Mouse (Mus musculus) ovary, postnatal 10 days (tissue): Measurements from ENCODE around the gene Car14.
"Not testable (repeated sequence)": the region's sequence is repeated elsewhere in the genome, so short reads cannot be mapped to it uniquely, and the experiment has no call there.

Experiments
- DNase-seq: peaks from one replicate; pipeline ENCODE4 v3.0.0; 2022; ENCODE audit warnings: low spot score

The Car14 gene

DNA sequence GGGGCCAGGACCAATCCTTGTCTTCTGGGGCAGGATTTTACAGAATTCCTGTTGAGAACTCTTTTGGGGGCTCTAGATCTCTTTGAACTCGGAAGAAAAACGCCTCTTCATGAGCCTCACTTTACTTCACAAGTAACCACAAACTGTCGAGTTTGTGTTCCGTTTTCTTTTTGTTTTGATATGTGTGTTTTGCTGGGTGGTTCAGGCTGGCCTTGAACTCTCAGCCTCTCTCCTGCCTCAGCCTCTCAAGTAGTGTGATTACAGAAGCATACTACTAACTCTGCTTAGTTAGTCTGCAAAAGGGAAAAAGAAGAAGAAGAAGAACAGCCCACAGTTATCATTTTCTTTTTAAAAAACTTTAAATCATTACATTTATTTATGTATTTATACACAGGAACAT, 19.7 kb upstream of the Car14 start:
- no peak for DNase-seq

DNA sequence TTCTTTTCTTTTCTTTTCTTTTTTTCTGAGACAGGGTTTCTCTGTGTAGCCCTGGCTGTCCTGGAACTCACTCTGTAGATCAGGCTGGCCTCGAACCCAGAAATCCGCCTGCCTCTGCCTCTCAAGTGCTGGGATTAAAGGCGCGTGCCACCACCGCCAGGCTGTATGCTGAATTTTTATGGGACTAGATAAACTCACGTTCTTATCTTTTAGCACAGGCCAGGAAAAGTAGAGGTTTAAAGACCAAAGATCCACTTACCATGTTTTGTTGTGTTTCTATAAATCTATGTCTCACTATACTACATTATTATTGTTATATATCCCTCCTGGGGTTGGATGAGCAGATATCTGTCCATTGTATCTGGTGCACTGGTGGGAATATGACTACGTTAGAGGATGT, 18.9 kb upstream of the Car14 start:
- not testable (repeated sequence) for DNase-seq

DNA sequence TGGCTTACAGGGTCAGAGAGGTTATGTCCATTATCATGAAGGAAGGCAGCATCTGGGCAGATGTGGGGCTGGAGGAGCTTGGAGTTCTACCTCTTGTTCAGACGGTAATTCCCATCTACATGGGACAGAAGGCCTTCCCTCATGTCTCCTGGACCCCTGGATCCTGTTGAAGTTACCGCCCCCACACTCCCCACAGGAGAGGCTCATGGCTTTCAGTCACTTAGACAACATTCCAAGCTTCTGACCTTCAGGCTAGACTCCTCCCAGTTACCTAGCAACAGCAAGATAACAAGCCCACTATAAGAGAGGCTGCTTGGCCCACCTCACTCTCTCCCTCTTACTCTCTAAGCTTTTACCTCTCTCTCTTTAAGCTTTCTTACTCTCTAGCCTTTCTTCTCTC, 16.0 kb upstream of the Car14 start:
- DNase-seq, result not testable (repeated sequence)

DNA sequence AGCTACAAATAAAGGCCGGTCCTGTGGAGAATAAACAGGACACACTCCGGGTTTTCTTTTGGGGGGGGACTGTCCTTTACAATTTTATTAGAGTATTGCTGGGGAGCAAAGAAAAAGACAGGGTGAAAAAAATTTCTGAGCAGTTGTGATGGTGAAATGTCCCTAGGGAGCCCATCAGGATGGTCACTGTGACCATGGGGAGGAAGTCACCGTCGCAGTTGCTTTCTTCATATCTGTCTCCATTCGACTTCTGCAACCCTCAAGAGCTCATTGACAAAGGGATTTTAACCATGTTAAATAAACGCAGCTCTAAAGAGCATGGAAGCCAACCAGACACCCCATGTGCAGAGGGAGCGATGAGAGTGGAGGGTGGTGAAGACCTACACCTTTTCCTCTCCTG, 12.3 kb upstream of the Car14 start:
- DNase-seq, result no peak

DNA sequence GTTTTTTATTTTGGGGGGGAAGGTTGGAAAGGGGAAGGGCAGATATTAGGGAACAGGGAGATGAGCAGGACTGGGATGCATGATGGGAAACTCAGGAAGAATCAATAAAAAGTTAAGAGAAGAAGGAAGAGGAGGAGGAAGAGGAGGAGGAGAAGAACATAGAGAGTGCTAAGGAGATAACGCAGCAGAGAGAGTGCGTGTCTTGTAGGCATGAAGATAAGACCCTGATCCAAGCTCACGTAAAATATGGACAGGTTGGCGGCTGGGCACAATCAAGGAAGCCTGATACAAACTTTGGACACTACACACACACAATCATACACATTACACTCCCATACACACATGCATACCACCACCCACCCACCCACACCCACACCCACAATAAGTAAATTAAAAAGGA, 10.2 kb upstream of the Car14 start:
- no peak for DNase-seq

DNA sequence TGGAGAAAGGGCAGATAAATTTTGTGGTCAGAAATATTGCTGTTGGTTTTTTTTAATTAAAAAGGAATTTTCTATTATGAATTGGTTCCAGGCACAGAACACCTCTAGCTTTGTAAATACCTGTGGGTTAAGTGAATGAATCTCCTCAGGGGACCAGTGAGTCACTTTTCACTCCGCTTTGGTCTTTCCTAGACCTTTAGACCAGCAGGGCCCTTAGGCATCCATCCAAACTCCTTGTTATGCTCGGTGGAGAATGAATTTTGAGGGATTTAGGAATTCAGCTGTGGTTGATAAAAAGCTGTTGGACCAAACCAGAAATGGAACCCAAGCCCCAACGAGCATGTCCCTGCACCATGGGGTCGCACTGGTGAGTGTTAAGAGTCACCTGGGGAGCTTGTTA, 3.1 kb upstream of the Car14 start:
- no peak for DNase-seq

DNA sequence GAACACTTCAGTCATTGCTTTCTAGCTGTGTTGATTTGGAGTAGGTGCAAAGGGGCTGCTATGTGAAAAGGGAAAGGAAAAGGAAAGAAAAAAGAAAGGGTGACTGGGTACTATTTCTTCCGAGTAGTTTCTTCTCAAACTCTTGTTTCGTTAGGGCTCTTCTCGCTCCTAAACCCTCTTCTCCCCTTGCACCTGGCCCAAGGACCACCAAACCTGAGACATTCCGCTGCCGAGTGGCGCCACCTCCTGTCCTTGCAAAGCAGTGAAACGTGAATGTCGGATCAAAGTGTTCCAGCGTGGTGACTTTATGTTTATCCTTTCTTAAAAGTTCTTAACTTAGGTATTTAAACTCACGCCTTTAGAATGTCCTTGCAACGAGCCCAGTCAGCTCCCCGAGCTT, 2.4 kb upstream of the Car14 start:
- DNase-seq, result no peak

DNA sequence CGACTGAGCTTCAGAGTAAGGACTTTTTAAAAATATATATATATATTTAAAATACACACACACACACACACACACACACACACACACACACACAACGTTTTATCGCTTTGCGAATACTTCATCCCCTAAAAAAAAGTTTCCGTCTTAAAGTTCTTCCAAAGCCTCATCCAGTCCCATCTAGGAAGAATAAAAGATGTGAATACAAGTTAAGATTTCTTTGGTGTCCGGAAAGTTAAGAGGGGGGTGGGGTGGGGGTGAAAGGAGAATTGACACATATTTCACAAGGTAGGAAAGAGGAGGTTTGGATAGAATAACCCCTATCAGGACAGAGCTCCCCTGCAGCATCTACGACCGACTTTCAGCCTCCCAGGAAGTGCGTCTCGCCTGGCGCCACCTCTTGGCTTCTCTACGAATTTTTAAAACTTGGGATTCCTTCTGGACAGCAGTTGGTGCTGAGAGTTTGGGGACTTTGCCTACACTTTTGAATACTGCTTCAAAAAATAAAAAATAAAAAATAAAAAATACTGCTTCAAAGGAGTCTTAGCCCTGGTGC, 1.5 kb upstream of the Car14 start:
- no peak for DNase-seq

DNA sequence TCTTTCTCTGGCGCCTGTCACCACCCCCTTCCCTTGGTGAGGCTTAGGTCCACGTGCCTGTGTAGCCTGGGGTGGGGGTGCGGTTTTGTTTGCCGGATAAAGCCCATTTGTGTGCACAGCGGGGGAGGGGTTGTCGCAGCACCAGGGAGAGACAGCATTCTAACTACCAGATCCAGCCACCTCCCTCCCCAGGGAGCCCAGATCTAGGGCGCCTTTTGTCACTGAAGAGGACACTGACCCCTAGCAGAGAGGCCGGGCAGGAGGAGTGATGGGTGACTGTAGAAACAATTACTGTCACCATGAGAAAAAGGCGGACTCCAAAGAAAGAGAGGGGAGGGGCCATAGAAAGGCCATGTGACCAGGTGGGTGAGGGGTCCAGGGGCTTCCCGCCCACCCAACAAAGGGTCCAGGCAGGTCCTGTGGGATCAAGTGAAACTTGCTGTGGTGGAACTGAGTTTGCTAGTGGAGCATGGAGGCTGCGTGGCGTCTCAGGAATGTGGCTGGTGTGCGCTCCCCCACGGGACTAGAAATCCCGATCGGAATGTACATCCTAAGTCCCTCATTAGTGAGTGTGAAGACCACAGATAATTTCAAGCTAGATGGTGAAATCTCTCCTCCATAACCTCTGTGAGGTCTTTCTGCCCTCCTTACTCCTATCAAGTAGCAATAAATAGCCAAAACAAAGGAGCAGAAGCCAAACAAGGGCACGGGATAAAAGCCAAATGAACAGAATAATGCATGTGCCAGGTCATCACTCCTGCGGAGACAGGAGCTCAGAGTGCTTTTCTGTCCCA, 852 bp upstream of the Car14 start:
- DNase-seq, result no peak

DNA sequence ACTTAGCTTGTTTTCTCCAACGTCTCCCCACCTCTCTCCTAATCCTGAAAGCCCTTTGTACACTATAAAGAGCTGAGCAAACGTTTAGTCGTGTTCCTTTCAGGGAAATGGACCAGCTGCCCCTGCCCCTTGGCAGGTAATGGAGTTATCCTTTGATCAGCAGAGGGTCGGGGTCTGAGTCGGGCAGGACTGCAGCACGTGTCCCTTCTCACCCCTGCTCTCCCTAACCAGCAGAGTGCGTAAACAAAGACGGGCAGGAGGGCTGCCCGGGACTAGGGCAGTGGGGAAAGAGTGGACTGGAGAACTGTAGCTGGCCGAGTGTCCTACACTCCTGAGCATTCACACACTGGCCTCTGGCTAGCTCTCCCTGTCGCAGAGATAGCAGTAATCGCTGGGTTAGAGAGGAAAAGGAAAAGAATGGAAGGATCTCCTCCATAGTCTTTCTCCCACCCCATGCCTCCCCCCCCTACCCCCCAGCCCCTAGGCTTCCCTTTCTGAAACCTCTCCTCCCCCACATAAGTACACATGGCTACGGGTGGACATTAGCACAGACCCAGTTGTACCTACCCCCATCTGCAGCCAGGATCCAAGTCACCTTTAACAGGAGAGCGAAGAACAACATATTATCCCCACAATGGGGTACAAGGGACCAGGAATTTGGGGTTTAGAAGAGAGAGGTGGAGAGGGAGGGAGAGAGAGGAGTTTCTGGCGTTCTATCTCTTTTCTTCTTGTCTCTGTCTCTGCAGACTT, 563 bp downstream of the Car14 start:
- no peak for DNase-seq

DNA sequence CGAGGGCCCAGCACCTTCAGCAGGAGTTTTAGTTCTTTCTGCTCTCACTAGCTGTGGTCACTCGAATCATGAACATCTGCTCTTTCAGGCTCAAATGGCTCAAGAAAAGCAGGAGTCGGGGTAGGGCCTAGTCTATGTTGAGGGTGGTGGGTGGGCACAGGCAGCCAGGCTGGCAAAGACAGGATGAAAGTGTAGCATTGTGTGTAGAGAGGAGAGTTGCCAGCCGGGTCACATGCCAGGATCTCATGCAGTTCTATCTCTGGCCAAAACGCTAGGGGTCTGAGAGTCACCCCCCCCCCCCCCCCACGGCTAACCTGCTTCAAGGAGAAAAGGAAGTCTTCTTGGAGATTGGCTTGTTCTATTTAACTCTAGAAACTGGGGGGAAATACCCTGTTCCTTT, 1.8 kb downstream of the Car14 start:
- no peak for DNase-seq

DNA sequence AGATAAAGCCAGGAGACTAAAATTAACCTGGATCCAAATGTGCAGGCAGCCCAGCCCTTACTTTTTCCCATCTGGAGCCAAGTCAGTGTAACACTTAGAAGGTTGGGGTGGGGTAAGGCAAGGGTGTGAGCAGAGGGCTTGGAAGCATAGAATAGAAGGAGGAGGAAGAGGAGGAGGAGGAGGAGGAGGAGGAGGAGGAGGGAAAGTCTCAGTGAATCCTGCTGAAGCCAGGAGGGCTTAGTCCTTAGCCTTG, 2.2 kb downstream of the Car14 start:
- DNase-seq, result no peak

DNA sequence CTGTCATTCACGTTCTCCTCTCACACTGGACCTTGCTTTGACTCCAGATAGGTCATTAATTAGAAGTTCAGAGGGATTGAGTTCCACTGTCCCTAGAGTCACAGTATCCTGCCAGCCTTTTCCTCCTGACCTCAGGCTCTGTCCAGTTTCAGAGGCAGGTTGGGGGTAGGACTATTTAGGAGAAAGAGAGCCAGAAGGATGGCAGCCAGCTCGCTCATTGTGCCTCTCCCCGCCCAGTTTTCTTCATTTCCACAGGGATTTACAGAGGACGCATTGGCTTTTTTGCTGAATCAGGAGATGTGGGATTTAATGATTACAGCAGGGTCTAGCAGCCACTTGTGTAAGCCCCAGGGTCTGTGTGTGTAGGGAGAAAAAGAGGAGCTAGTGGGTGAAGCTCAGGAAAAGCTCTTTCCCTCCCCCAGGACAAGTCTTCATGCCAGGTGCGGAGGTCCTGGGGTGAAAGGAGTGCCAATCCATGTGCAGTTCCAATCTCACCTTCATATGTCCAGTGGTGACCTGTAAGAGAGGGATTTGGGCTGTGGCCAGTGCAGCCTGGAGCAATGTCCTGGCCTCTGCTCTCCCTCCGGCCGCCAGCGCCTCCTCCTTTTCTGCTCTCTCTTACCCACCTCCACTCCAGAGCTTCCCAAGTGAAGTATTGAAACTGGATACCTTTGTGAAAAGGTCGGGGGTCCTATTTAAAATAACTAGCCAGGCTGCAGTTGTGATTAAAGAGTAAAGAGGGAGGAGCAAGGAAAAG, 2.7 kb downstream of the Car14 start:
- no peak for DNase-seq

DNA sequence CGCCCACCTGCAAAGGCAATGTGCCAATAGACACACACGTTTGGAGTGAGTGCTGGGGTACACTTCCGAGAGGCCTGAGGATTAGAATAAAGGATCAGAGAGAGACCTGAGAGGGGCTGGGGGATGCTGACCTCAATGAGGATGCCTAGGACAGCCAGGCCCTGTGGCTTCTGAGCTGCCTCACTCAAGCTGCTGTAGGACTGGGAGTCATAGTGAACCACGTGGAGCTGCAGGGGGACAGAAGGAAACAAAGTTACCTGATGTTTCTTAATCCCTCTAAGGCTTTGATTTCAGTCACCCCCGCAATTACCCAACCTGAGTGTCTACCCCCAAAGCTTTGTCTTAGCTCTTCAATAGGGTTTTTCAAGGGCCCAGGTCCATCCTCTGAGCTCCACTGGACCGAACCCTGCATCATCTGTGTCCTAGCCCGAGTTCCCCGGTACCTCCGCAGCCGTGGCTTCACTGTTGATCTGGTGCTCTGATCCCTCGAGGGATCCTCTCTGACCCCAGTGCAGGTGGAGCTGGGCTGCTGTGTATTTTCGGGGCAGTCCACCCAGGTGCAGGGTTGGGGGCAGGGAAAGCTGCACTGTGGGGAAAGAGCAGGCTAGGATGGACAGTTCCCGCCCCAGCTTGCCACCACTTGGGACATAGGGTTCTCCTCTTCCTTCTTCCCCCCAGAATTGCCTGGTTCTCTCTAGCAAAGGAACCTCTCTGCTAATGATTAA, 4.5 kb downstream of the Car14 start:
- DNase-seq, result no peak

DNA sequence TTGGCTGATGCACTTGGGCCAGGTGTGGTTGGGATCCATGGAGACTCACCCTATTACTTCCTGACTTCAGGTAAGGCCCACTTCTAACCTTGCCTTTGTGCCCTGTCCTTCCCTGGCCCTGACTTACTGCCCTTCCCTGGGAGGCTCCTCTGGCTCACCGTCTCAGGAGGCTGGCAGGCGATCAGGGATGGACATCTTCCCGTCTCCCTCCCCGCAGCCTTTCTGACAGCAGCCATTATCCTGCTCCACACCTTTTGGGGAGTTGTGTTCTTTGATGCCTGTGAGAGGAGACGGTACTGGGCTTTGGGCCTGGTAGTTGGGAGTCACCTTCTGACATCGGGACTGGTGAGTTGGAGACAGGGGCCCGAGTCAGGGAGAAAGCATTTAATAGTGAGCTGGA, 9.0 kb downstream of the Car14 start:
- DNase-seq, result not testable (repeated sequence)

DNA sequence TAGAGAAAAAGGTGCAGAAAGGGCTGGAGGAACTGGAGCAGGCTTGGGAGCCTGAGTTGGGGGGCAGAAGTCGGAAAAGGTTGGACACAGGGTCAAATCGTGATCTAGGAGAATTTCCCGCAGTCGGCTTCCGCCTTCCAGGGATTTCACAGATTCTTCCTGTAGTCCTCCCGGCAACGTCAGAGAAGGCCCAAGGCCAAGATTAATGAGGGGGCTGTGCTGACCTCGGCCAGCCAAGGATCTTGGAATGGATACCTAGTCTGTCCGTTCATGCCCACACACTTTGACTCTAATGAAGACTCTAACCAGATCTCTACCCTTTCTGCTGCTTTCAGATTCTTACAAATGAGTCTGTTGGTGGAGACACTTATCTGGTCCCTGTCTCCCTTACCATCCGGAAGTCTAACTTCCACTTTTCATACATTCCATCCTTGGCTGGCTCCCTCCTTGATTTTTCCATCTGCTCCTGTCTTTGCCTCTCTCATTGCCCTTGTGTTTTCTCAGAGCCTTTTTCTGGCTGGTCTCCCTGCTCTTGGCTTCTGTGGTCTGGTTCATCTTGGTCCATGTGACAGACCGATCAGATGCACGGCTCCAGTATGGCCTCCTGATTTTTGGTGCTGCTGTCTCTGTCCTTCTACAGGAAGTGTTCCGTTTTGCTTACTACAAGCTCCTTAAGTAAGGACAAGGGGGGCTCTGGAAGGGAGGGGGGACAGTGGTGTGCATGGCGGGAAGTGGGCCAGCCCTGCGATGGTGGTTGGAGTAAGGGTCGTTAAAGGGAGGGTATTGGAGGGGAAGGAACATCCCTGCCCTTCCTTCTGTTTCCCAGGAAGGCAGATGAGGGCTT, 10.0 kb downstream of the Car14 start:
- no peak for DNase-seq

DNA sequence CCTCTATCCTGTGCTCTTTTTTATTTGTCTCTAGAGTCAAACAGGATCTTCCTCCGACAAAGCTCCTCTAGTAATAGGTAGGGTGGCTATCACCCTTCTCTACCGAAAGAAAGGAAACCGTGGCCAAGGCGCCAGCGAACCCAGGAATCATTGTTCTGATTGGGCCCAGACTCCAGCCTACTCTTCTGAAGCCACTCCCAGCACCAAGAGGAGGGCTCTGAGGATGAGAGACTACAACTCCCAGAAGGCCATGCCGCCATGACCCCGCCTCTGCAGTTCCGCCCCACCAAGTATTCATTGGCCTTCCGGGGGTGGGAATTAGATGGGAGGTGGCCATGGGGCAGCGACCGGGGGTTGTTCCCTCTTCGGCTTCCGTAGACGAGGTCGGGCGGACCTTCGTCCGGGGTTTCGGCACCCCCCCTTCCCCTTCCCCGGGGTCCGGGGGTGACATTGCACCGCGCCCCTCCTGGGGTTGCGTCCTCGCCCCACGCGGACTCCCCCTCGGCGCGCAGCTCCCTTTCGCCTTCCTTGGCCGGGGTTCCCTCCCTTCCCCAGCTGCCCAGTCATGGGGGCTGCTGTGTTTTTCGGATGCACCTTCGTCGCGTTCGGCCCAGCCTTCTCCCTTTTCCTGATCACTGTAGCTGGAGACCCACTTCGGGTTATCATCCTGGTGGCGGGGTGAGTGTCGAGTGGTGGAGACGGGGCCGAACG, 10.7 kb downstream of the Car14 start, which contains the start of gene Aph1a:
TSS of gene Aph1a (plus strand) at position 364 of the 711 bp plus-strand sequence.
- peak; percentile 70 for DNase-seq

DNA sequence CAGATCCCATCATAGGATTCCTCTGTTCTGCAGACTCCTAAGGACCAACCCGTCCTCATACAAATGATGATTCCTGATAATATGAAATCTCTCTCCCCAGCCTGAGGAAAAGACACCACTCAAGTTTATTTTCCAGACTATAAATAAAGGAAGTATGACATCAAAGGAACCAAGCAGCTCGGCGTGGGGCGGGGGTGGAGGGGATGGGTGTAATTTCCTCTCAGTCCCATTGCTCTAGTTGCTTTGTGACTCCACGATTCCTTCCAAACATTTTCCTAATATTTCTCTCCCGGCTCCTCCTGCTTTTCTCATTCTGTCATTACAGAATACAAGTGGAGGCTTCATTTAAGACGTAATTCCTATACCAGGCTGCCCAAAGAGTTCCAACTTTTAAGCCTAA, 11.4 kb downstream of the Car14 start:
- DNase-seq, result no peak

DNA sequence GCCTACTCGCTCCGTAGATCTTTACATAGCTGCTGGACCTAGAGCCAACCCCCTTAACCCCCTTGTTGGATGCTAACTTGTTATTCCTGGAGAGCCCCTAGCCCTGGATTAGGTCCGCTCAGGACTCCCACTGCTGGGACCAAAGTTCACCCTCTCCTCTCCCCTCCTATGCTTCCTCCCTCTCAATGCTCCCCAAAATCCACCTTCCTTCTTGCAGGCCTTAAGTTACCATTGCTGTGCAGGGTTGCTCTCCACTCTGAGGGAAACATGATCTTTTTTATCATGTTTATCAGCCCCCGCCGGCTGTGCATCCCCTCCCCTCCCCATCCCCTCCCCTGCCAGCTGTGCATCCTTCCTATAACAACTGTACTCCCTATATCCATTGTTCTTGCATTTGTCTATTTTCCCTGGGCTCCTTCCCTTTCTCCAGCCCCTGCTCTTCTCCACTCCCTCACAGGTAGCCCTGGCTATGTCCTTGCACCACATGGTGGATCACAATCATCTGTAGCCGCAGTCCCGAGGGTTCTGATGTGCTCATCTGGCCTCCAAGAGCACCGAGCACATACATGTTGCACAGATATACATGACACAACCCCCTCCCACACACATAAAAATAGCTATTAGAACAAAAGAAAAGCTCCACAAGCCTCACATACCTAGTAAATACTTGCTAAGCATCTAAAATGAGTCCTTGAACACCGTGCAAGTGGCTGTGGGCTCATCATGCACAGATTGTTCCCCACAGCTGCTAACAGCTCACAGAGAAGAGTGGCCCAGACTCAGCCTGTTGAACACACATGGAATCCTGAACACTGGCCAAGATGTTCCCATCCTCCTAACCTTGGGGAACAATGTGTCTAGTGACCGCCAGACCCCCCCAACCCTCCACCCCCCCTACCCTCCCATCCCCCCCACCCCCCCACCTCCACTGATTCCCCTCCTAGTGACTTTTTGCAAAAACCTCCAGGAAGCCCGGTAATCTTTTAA, 12.1 kb downstream of the Car14 start:
- no peak for DNase-seq
